Mouse (Mus musculus) fibroblast of lung, adult 2 months (primary cell): ENCODE measurements around the gene Eif4a2.
"Not testable (repeated sequence)": the region's sequence is repeated elsewhere in the genome, so short reads cannot be mapped to it uniquely, and the experiment has no call there.

Experiments
- DNase-seq: peaks from one replicate; pipeline ENCODE4 v3.0.0-alpha.2; 2011; ENCODE audit warnings: low read depth

The Eif4a2 gene

DNA sequence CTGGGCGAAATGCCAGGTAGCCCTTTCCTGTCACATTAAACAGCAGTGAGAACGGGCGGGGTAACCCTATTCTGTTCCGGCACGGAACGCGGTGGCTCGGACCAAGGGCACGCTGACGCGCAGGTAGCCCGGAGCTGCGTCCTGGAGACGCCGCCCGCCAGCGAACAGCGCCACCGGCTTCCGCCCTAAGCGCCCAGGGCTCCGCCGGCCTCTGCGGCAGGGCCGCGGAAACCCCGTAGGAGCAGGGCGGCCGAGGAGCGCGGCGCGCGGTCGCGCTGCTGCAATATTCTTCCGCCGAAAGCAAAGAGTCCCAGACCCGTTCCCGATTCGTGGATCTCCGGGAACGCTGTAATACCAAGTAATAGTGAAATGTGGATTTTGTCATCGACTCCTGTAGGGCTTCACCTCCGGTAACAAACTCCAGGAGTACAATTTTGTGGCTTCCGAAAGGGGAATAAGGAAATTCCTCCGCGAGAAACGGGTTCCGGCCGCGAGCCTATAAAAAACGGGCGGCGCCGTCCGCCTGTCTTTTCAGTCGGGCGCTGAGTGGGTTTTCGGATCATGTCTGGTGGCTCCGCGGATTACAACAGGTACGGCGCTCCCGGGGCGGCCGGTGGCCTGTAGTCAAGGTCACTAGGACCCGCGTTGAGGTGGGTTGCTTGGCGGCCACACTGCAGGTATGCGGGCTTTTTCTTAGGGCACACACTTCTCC, at the start of gene Eif4a2:
Eif4a2 (plus strand) TSS at position 214 of the 712 bp plus-strand sequence.
- DNase-seq = peak; percentile 55

DNA sequence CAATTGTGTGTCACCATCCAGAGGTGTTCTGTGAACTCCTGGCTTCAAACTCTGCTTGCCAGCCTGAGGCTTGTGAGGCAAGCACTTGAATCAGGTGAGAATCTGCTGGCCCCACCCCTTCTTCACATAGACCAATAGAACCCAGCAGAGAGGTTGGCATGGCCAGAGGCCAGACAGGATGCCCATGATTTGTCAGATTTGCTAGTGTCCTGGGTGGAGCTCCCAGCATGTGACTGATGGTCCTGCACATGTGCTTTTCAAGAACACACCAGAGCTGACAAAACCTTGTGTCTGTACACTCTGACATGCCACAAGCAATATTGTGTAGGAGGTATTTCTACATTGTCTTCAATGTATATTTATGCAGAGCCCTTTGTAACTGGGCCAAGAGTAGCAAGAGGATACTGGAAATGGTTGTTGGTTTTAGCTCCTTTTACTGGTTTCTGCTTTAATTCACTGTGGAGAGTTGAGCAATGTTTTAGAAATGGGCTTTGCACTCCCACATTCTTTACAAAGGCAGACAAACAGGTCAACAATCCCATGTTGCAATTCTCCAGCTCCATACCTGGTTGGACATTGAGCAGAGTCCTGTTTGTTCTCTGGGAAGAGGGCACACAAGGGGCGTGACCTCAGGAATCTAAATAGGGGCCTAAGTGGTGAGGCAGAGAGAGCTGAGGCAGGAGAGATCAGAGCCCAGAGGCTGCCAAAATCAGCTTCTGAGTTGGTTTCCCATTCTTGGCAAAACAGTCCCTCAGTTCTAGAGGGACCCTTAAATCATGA, 49.4 kb upstream of the Eif4a2 start, which contains the start of gene Kng1:
Kng1 (plus strand) TSS at position 198 of the 780 bp plus-strand sequence.
- DNase-seq = not testable (repeated sequence)

DNA sequence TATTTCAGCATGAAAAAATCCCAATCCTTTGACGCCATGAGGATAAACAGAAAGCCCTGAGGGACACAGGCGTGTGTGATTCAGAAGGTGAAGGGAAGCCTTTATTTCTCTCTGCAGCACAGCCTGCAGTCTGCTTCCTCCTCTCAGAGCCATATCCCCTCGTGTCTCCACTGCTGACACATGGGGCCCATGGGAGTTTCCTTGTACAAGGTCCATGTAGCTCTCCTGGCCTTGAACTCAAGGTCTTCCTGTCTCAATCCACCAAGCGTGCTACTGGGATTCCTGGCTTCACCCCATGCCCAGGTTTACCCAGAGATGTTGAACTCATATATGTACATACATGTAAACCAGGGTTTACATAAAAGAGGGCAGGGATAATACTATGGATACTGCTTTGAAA, 47.6 kb upstream of the Eif4a2 start:
- DNase-seq = not testable (repeated sequence)

DNA sequence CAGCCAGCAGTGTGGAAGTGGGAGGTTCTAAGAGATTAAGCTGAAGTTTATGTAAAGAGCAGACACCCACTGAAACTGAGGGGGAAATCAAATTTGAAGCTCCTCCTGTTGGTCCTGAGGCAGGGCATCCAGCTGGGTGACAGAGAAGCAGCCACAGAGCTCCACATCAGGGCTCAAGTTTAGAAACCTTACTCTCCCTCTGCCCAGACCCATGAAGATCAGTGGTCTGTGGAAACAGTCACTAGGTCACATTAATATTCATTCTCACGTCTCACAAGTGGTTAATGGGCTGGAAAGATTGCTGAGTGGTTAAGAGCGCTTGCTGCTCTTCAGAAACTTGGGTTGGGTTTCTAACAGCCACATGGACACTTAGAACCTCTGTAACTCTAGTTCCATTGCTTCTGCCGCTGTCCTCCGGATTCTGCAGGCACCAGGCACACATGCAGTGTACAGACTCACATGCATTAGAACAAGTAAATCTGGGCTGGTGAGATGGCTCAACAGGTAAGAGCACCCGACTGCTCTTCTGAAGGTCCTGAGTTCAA, 46.4 kb upstream of the Eif4a2 start:
- not testable (repeated sequence) for DNase-seq

DNA sequence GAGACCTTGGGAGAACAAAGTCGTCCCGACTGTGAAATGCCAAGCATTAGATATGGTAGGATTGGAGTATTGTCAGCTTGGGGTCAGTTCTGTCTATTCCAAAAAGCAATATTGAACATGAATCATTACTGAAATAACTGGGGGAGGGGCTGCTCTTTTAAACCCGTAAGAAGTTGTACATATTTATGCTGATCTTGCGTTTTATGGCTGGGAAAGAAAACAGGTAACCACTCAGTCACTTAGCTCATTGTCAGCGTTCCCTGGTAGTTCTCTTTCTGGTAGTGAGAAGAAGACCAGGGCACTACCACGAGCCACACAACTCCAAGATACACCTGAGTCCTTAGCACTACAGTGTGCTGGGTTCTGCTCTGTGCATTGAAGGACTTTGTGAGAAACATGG, 29.7 kb upstream of the Eif4a2 start:
- DNase-seq = not testable (repeated sequence)

DNA sequence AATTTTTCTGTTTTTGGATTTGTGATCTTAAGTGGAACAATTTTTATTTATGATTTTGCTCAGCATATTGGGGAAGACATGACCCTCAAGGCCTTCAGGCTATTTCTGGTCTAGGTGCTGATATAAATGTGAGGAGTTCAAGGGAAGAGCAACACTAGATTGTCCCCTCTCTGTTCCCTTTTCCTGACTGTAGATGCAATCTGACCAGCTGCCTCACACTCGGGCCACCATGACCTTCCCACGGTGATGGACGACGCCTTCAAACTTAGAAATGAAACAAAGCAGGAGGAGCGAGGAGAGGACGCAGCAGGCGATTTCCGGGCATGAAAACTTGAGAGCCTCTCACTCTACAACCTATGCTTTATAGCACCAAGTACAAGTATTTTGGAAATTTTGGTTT, 20.1 kb upstream of the Eif4a2 start:
- not testable (repeated sequence) for DNase-seq

DNA sequence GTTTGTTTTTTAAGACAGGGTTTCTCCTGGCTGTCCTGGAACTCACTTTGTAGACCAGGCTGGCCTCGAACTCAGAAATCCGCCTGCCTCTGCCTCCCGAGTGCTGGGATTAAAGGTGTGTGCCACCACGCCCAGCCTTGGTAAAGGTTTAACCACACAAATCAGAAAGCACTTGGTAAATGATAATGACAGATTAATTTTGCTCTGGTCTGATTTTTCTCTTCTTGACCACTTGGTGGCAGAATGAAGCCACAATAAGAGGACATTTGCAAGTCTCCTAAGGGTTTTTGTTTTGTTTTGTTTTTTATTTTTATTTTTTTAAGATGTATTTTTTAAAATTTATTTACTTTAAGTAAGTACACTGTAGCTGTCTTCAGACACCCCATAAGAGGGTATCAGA, 19.5 kb upstream of the Eif4a2 start:
- not testable (repeated sequence) for DNase-seq

DNA sequence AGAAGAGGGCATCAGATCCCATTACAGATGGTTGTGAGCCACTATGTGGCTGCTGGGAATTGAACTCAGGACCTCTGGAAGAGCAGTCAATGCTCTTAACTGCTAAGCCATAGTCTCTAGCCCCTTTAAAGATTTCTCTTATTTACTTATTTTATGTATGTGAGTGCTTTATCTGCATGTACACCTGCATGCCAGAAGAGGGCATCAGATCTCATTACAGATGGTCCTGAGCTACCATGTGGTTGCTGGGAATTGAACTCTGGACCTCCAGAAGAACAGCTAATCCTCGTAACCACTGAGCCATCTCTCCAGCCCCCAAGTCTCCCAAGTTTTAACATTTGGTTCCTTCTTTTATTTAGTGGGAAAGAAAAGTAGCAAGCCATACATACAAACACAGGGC, 18.8 kb upstream of the Eif4a2 start:
- DNase-seq = not testable (repeated sequence)

DNA sequence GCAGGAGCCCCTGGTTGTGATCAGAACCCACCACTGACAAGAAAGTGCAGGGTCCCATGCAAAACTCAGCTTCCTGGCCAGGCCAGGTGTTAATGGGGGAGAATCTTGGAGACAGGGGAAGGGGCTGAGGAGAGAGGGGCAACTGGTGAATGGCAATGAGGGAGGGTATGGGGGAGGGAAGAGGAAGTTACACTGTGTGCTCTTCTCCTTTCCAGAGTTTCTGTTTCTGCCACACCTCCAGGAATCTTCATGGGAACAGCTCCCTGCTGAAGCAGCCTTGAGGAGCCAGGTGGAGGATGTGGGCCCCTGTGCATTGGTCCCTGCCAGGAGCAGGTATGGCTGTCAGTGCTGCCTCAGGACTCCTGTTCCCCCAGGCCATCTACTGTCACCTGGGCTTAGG, 15.9 kb upstream of the Eif4a2 start:
- not testable (repeated sequence) for DNase-seq

DNA sequence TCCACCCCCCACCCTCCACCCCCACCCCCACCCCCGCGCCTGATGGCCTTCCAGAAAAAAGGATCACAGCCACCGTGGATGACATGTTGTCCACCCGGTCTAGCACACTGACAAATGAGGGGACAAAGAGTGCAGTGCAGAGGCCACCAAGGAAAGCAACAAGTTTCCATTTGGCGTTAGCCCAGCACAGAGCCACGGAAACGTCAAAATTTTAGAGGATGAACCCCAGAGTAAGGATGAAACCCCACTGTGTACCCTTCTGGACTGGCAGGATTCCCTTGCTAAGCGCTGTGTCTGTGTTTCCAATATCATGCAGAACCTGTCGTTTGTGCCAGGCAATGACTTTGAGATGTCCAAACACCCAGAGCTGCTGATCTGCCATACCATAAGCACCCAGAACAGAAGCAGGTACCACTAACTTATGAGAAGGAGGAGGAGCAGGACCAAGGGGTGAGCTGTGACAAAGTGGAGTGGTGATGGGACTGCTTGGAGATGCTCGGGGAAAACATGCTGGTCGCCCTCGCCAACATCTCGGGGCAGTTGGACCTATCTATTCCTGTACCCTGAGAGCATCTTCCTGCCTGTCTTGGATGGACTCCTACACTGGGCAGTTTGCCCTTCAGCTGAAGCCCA, 13.8 kb upstream of the Eif4a2 start:
- no peak for DNase-seq

DNA sequence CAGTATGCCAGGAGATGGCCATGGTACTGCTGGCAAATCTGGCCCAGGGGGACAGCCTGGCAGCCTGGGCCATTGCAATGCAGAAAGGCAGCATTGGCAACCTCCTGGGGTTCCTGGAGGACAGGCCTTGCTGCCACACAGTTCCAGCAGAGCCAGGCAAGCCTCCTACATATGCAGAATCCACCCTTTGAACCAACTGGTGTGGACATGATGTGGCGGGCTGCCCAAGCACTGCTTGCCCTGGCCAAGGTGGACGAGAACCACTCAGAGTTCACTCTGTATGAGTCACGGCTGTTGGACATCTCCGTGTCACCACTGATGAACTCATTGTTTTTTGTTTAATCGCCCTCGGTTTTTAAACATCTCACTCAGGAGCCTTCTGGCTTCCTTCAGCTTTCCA, 13.1 kb upstream of the Eif4a2 start:
- no peak for DNase-seq

DNA sequence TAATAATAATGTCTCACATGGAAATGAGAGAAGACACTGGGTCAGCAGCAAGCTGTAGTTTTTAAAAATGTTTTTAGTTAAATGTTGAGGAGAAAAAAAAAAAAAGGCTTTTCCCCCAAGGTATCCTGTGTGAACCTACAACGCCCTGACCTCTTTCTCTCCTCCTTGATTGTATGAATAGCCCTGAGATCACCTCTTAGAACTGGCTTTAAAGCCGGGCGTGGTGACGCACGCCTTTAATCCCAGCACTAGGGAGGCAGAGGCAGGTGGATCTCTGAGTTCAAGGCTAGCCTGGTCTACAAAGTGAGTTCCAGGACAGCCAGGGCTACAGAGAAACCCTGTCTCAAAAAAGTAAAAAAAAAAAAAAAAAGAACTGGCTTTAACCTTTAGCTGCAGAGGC, 11.7 kb upstream of the Eif4a2 start:
- not testable (repeated sequence) for DNase-seq

DNA sequence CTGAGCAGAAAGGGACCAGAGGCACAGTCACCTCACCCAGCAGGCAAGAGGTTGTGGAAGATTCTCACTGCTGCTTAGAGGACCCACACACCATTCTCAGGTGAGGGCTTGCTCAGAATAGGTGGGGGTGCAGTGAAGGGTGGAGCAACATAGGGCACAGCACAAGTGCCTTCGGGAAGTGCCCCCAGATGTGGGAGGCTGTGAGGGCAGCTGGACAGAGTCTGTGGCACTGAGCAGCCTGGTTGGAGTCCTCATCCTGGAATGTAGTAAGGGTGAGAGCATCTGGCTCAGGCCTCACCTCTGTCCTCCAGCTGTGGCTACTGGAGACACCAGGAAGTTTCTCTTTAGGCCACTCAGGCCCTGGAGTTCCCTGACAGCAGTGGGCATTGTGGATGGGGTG, 10.4 kb upstream of the Eif4a2 start:
- DNase-seq = not testable (repeated sequence)

DNA sequence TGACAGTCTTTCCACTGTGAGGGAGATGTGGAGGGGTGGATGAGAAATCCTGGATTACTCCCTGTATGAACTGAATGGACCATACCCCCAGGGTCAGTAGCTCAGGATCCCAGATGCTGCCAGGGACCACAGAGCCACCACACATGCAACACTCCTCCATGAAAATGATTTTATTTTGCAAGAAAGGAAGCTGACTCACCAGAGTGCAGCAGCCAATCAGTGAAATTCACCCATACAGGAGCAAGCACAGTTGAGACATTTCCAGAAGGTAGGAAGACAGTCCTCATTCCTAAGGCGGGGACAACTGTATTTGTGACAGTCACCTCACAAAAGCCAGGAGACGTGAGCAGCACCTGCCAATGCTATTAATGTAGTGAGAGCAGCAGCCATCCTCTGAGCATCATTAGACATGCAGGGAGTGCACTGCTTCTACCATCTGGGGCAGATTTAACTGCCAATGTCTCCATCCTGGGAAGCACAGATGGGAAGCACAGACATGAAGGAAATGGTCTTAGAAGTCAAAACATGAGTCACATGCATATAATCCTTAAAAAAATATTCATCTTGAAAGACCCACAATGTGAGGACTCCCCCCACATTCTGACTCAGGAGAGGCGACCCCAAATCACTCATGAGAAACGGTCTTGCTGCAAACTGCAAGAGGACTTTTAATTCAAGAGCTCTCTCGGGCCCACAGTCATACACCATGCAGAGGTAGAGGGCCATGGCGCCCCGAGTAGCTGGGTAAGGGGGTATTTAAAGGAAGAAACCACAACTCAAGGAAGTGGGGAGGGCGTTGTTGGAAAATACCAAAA, 9.7 kb upstream of the Eif4a2 start:
- DNase-seq = not testable (repeated sequence)

DNA sequence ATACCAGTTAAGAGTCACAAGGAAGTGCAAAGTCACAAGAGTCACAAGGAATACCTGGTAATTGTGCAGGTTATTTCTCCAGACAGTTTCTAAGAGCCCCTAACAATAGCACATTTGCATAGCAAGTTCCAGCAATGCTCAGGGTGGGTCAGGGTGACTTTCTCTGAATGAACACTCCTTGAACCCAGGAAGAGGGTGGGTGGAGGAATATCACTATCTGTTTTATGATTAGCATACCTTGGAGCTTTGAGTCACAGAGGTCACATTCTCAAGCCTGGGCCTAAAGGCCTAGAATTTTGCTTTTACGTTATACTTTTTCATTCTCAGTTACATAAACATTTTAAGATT, 9.2 kb upstream of the Eif4a2 start:
- DNase-seq = not testable (repeated sequence)

DNA sequence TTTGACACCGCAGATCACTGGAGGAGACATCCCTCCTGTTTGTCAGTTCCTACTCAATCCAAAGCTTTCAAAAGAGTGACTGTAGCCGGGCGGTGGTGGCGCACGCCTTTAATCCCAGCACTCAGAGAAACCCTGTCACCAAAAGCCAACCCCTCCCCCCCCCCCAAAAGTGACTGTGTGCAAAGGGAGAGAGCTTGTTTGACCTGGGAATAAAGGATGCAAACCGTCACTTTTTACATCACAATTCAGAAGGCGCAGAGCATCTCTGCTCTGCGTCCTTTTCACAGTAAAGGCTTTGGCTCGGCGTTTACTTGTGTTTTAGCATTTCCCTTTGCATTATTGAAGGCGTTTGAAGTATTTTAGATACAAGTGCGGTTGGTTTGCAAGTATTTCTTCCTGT, 7.6 kb upstream of the Eif4a2 start:
- DNase-seq = no peak

DNA sequence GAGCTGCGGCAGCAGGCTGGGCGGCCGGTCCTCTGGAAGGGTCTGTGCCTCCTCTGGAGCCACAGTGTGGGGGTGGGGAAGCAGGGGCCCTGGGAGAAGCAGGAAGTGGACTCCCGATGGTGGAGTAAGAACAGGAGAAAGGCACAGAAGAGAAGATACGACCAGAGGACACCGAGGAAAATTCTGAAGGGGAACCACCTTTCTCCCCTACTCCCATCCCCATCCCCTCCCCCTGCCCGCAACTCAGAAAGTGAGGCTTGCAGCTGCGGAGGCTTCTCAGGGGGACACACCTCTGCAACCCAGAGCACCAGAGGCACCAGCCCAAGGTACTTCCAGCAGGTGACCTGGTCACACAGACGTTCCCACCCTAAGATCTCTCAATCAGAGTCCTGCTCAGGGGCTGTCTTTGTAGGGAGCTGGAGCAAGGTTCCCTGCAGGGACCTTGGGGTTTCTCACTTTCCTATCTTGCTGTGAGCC, 7.1 kb upstream of the Eif4a2 start:
- no peak for DNase-seq

DNA sequence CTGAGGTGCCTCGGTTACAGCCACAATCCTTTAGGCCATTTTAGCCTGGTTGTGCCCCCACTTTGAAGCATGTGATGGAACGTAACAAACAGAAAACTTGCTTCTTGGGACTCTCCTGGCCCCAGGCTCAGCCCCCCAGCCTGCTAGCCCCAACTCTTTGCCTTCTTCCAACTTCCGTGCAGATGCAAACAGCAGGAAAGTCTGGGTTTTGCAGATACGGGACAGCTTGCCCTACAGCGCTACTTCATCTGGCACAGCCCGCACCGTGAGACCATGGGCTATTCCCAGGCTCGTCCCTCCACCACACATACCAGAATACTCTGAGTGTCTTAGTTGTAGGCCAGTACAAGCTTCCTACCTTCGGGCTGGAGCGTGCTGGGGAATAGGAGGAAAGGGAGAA, 6.6 kb upstream of the Eif4a2 start:
- no peak for DNase-seq

DNA sequence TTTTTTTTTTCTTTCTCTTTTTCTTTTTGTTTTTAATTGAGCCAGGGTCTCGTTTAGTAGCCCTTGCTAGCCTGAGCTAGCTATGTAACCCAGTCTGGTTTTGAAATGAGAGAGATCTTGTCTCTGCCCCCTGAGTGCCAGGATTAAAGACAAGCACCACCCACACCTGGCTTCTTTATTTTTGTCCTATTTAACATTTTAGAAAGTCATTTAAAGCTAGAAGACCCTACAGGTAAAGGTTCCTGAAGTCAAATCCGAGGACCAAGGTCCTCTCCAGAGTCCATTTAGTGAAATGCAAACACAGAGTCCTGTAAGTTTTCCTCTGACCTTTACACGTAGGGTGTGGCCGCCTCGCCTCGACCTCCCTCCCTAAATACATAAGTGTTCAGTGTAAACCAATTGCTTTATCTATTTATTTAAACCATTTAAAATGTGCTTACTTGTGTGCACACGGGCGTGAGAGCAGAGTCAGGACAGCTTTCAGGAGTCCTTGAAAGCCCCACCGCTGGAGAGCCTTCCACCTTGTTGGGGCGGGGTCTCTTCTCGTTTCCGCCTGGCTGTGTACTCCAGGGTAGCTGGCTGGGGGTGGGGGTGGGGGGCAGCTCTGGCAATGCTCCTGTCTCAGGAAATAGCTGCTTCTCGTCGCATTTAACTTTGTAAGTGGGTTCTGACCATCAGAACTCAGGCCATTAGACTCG, 4.8 kb upstream of the Eif4a2 start:
- DNase-seq = no peak

DNA sequence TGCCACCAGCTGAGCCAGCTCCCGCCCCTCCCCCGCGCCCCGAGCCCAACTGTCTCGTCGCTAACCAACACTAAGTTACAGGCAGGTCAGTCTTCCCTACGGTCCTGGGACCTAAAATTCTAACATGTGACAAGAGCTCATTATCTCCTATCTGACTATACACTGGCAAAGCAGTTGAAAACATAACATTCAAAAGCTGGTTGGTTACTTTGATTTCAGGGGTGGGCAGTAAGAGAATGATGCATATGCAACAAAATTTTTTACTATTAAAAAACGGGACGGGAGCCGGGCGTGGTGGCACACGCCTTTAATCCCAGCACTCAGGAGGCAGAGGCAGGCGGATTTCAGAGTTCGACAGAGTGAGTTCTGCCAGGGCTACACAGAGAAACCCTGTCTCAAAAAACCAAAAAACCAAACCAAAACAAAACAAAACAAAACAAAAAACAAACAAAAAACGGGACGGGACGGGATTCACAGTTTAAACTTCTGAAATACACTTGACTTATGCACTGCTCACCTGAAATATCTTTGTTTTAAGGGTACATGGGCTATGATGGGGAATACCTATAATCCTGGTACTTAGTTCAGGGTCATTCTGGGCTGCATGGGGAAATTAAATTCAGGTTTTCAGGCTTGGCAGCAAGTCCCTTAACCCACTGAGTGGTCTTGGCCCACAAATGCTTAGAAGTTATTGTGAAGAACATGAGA, 4.1 kb upstream of the Eif4a2 start:
- no peak for DNase-seq
